Mouse (Mus musculus): Measurements from ENCODE around the gene Gpc2.
A peak's percentile ranks its signal among the peaks of the same experiment; 100 is the strongest.

Gene Gpc2

GRCm38 (mm10) chr5:138279585-138280424 lies at the start of gene Gpc2, which contains the start of the genes Gm43720 and Stag3:
TSS of gene Gpc2 (minus strand) at chr5:138280005.
TSS of gene Gm43720 (minus strand) at chr5:138279958.
TSS of gene Stag3 (plus strand) at chr5:138280240.
- peak; percentile 78 to 82 for DNase-seq (ENCODE audit: low spot score in 2 of 2)

GRCm38 (mm10) chr5:138312795-138313194 lies 33.0 kb upstream of the Gpc2 start:
- DNase-seq (ENCODE audit: low spot score in 2 of 2): no peak

DNA sequence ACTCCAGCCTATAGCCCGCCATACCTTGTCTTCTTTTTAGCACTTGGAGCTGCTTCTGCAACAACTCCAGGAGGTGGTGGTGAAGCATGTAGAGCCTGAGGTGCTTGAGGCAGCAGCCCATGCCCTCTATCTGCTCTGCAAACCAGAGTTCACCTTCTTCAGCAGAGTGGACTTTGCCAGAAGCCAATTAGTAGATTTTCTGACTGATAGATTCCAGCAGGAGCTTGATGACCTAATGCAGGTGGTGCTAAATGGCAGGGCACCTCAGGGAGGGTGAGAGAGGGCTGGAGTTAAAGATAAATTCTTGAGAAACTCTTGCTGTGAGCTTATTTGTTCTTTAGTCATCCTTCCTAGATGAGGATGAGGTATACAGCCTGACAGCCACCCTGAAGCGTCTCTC lies 19.8 kb upstream of the Gpc2 start:
- no peak for DNase-seq (ENCODE audit: low spot score in 2 of 2)

DNA sequence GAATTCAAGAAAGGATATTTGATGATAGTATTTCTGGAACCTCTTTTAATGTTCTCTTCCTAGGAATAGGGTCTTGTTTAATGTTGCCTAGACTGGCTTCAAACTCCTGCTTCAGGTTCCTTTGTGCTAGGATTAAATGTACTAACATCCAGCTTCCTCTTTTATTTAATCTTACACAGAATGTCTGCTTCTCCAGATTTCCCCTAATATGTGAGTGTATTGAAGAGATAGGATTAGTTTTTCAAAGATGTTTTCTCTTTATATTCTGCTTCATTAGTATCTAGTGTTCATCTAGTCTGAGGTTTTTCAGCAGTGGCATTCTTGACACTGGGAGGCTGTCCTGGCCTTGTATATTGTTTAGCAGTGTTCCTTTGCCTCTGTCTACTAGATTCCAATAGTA lies 14.4 kb upstream of the Gpc2 start:
- no peak for DNase-seq (ENCODE audit: low spot score in 2 of 2)

DNA sequence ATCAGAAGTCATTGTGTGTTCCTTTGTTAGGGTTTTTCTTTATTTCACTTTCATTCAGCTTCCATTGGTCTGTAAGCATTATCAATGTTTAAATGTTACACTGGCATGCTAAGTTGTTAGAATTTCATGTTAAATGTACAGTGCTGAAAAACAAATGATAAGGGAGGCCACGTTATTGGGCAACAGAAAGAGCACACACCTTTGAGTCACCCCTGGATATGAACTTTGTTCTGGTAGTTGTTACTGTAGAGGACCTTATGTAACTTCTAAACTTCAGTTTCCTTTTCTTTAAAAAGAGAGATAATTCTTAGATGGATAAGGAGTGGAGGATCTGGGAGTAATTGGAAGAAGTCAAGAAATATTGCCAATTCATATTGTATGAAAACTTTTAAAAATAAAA lies 11.8 kb upstream of the Gpc2 start:
- DNase-seq (ENCODE audit: low spot score in 2 of 2): no peak

DNA sequence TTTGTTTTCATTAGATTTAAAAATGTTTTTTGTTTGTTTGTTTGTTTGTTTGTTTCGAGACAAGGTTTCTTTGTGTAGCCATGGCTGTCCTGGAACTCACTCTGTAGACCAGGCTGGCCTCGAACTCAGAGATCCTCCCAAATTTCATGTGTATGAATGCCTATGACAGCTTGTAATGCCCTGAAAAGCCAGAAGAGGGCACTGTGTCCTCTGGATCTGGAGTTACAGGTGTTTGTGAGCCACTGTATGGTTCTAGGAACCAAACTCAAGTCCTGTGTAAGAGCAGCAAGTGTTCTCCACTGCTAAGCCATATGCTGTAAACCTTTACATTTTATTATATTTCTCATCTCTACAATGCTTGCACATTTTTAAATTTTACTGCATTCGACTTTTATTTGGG lies 8.1 kb upstream of the Gpc2 start:
- DNase-seq (ENCODE audit: low spot score in 2 of 2): no peak

GRCm38 (mm10) chr5:138283540-138283939 lies 3.7 kb upstream of the Gpc2 start:
- no peak for DNase-seq (ENCODE audit: low spot score in 2 of 2)

DNA sequence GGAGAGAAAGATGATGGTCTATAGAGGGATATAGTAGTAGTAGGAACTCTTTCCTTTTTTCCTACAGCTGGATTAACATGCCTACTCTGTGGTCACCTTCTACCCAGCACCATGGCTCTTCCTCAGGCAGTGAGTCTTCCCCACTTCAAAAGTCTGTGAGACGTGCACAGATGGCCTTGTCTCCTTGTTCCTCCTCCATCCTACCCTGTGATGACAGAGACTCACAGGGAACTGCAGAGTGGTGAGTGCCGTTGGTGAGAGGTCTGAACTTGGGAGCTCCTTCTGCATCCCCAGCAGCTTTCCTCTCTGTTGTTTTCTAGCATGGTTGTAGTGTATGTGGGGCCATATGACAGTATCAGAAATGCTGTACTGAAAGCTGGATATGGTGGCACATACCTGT lies 2.0 kb upstream of the Gpc2 start:
- no peak for DNase-seq (ENCODE audit: low spot score in 2 of 2)

GRCm38 (mm10) chr5:138280829-138281228 lies 1.0 kb upstream of the Gpc2 start:
- no peak for DNase-seq (ENCODE audit: low spot score in 2 of 2)

DNA sequence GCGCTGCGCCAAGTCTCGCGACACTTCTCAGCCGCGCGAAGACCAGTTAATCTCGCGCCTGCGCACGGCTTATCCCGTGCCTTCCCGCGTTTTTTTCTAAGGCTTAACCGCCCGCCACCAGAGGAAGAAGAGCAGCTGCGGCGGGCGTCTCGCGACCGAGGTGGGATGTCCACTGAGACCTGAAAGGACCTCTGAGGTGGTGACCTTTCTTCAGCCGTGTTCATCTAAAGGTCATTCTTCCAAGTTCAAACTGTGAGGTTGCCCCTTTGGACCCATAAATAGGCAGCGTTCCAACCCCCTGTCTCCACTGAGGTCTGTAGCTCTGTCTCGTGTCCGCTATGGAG lies 592 bp upstream of the Gpc2 start:
- DNase-seq (ENCODE audit: low spot score in 2 of 2): no peak

- DNase-seq (ENCODE audit: low spot score in 2 of 2): no peak
Observed at GRCm38 (mm10) chr5:138277994-138278393, 1.8 kb downstream of the Gpc2 start.

DNA sequence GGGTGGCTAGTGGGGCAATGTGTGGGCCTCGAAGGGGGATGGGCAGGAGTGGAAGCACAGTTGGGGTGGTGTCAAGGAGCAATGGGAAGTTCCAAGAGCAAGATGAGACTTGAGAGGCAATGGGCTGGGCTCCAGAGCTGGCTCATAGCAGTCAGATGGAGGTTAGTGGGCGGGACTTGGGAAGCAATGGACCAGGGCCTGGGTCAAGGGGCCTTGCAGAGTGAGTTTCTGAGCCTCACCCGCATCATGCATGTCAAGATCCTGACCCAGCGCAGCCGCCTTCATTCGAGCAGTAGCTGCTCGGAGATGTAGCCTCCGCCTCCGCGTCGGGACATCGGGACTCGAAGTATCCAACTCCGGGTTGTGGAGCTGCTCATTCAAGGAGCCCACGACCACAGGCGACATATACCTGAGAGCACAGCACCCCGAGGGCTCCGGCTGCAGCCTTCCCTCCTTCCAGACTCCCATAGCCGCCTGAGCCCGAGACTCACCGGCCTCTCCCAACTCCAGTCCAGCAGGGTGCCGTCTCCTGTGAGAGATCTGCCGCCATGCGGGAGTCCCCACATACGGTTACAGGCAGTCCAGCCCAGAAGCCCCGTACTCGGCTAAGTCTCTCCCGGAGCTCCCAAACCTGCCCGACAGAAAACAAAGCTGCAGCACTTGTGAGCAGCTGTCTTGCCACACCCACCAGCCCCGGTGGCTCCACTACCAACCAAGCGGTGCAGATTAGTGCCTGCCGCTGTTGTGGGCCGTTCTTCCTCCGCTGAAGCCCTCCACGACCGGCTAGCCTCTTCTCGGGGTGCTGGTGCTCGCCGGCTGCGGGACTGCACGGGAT lies 4.4 kb downstream of the Gpc2 start:
- no peak for DNase-seq (ENCODE audit: low spot score in 2 of 2)

GRCm38 (mm10) chr5:138274186-138274585 lies 5.6 kb downstream of the Gpc2 start:
- no peak for DNase-seq (ENCODE audit: low spot score in 2 of 2)

- DNase-seq (ENCODE audit: low spot score in 2 of 2): peak in 1 of 2 experiments; percentile 55
Observed at GRCm38 (mm10) chr5:138272409-138272923, 7.3 kb downstream of the Gpc2 start, which contains the start of gene Gal3st4. TSS of gene Gal3st4 (minus strand) at chr5:138272840.

- DNase-seq (ENCODE audit: low spot score in 2 of 2): no peak
Observed at GRCm38 (mm10) chr5:138271232-138271631, 8.6 kb downstream of the Gpc2 start.

DNA sequence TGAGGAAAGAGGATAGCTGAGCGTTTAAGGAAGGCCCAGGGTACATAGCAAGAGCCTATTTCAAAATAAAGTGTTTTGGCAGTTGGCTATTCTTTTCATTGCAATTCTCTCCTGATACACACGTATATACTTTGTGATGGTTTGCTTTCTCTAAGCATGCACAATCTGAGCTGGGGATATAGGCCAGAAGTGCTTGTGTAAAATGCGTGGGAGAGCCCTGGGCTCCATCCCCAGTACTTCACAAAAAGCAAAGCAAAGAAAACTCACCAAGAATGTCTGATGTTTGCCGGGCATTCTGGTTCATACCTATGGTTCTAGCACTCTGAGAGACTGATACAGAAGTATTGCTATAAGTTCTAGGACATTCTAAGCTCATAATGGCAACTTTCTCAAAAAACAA lies 10.8 kb downstream of the Gpc2 start:
- DNase-seq (ENCODE audit: low spot score in 2 of 2): no peak

DNA sequence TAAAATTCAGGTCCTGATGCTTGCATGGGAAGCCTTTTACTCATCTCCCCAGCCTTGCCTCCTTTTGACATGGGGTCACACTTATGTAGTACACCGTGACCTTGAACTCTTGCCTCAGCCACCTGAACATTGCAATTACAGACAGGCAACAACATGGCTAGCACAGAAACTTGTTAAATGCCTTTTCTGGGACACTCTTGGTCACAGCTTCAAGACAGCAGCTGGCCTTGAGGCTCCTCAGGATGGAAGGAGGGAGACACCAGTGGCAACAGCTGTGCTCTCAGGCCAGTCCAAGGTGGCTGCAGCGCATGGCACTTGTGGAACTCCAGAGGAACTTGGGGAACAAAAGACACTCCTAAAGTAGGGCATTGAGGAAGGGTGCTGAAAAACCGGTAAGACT lies 12.7 kb downstream of the Gpc2 start:
- no peak for DNase-seq (ENCODE audit: low spot score in 2 of 2)

DNA sequence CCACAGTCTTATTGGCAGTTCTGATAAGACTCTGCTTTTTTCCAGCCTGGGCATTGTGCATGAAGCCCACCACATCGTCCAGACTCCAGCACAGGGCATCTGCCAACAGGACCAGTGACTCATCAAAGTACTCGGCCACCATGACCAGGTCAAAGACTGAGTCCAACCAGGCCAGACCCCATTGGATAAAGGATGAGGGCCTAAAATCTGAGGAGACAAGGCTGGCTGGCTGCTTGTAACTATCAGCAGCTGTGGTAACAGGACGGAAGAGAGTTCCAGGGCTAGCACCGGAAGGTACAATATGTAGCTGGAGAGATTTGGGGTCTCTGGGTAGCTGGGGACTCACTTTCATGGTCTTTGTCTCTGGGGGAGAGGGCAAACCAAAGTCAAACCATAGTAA lies 14.1 kb downstream of the Gpc2 start:
- no peak for DNase-seq (ENCODE audit: low spot score in 2 of 2)

DNA sequence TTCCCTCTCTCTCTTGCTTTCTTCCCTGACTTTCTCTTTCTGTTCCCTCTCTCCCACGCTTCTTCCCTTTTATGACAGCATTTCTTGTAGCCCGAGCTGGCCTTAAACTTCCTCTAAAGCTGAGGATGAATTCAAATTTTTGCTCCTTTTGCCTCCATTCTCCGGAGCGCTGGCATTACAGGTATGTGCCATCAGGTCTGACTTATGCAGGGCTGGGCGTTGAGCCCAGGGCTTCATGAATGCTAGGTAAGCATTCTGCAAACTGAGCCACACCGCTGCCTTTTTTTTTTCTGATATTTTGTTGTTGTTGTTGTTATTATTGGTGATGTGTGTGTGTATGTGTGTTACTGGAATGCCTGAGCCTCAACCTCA lies 15.6 kb downstream of the Gpc2 start:
- DNase-seq (ENCODE audit: low spot score in 2 of 2): no peak

DNA sequence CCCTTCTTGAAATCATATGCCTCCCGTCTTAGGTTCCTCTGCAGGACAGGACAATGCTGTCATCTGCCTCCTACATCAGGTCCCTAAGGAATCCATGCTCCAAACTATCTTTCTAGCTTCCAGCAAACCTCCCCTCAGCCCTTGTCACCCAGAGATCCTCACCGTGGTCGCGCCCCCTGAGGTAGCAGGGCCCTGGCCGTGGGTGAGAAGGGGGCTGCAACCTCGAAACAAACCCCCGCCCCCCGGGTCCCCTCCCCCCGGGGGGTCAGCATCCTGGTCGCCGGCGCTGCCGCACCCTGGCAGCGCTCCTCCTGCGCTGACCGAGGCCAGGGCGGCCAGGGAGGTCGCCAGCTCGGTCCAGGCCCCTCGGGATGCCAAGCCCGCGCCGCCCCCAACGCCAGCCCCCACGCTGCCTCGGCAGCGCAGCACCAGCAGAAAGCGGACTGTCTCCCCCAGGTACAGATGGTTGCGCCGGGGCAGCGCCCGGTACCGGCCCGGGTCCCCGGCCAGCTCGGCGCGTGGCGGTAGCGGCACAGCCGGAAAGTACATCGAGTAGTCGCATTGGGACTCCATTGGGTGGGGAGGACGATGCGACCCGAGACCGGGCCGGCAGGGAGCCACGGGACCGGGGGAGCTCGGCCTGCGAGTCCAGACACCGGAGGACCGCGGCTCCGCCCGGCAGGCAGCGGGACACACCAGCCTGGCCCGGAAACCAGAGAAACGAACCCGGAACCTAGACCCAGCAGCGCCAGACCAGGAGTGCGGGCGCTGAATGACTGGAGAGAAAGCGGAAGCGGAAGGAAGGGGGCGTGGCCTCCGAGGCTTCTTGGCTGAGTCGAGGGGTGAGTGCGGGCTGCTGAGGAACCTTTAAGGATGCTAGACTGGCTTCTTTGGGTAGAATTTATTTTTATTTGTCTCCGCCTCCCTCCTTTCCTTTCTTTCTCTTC lies 16.3 kb downstream of the Gpc2 start, which contains the start of gene BC037034:
TSS of gene BC037034 (minus strand) at position 774 of the 947 bp plus-strand sequence.
- DNase-seq (ENCODE audit: low spot score in 2 of 2): peak; percentile 91

- no peak for DNase-seq (ENCODE audit: low spot score in 2 of 2)
Observed at GRCm38 (mm10) chr5:138262582-138263240, 17.1 kb downstream of the Gpc2 start.
